Mouse (Mus musculus) kidney, embryonic 16.5 days (tissue): ENCODE measurements around the gene Rpl39l. TPM values are rescaled to one million over a fixed set of nuclear protein-coding genes. Genes with fewer than 3 reads are reported as not detected.
"Not testable (repeated sequence)": the region's sequence is repeated elsewhere in the genome, so short reads cannot be mapped to it uniquely, and the experiment has no call there.

Experiments used
- ATAC-seq: fragments of 200-750 bp; cut with Nextera tagmentation; 2 replicates; pipeline ENCODE4 v1.8.0; 2017; ENCODE audit warnings: moderate TSS enrichment; ENCODE audit not compliant: low FRiP score, low TSS enrichment
- H3K27ac ChIP-seq: fragments of 300-500 bp; sonication (generic); 2 replicates; pipeline ENCODE4 v1.5.1; 2014; ENCODE audit warnings: low read length
- H3K27me3 ChIP-seq: fragments of 300-500 bp; sonication (generic); 2 replicates; pipeline ENCODE4 v1.6.1; 2014; ENCODE audit warnings: low read length, control low read depth, mixed read lengths; ENCODE audit not compliant: insufficient read depth
- H3K36me3 ChIP-seq: fragments of 300-500 bp; sonication (generic); 2 replicates; pipeline ENCODE4 v1.6.1; 2014; ENCODE audit warnings: low read length, control low read depth, mixed read lengths; ENCODE audit not compliant: insufficient read depth
- H3K4me1 ChIP-seq: fragments of 300-500 bp; sonication (generic); 2 replicates; pipeline ENCODE4 v1.6.1; 2014; ENCODE audit warnings: low read length, control low read depth, mixed read lengths; ENCODE audit not compliant: insufficient read depth
- H3K4me2 ChIP-seq: fragments of 300-500 bp; sonication (generic); replicated peaks from 2 replicates; pipeline ENCODE4 v1.6.1; 2014; ENCODE audit warnings: low read depth, low read length
- H3K4me3 ChIP-seq: fragments of 300-500 bp; sonication (generic); 2 replicates; pipeline ENCODE4 v1.5.1; 2014; ENCODE audit warnings: mild to moderate bottlenecking, low read length
- H3K9ac ChIP-seq: fragments of 300-500 bp; sonication (generic); replicated peaks from 2 replicates; pipeline ENCODE4 v1.6.1; 2014; ENCODE audit warnings: low read length
- H3K9me3 ChIP-seq: fragments of 300-500 bp; sonication (generic); 2 replicates; pipeline ENCODE4 v1.6.1; 2016; ENCODE audit warnings: low read length, control low read depth
- WGBS: fragments of 180-500 bp; shearing (Covaris S2); extraction: QIAGEN DNeasy Blood & Tissue Kit; methylation state at CpG from one replicate; pipeline ENCODE4 v1.1.7; 2014; 5-methylcytosine and 5-hydroxymethylcytosine counted together
- polyA plus RNA-seq: library from polyadenylated mRNA; unstranded; fragments of >200 nt; fragmentation: Nextera tagmentation; extraction: Ambion mirVana; gene quantifications from 2 replicates; pipeline ENCODE4 v1.2.1, GENCODE M21; 2015

The Rpl39l gene
- polyA plus RNA-seq, result not detected in 2 replicates

- no peak for ATAC-seq
Measured at GRCm38 (mm10) chr16:10170005-10170404, at the start of gene Rpl39l. Gene Rpl39l (plus strand): TSS chr16:10170226.

GRCm38 (mm10) chr16:10127586-10127985 is 42.4 kb upstream of the Rpl39l start:
- H3K36me3 ChIP-seq, result no peaks in the 10 kb centered on the region
- WGBS, result 87% methylated on average over 1 of the region's 1 CpGs
- no peaks in the 10 kb centered on the region for H3K4me1 ChIP-seq
- no peak overlapping the region for H3K4me3 ChIP-seq
- H3K4me2 ChIP-seq, result no peak overlapping the region
- H3K27ac ChIP-seq, result no peak overlapping the region
- H3K9me3 ChIP-seq, result peaks cover 9% of the 10 kb centered on the region; the same call in 1 of the 2 replicates
- H3K27me3 ChIP-seq, result no peaks in the 10 kb centered on the region
- no peak for ATAC-seq
- H3K9ac ChIP-seq, result no peak overlapping the region

More at GRCm38 (mm10) chr16:10170005-10170404, at the start of gene Rpl39l:
- no peak within 1 kb of the TSS for H3K9ac ChIP-seq
- no peak within 1 kb of the TSS for H3K4me3 ChIP-seq
- no peak within 1 kb of the TSS for H3K27ac ChIP-seq
- H3K4me1 ChIP-seq, result no peaks in the 10 kb centered on the region
- no peak within 1 kb of the TSS for H3K4me2 ChIP-seq
- H3K27me3 ChIP-seq, result no peaks in the 10 kb centered on the region
- 91% methylated on average over 22 of the region's 22 CpGs for WGBS
- no peaks in the 10 kb centered on the region for H3K9me3 ChIP-seq
- no peaks in the 10 kb centered on the region for H3K36me3 ChIP-seq

GRCm38 (mm10) chr16:10129052-10129911 is 40.7 kb upstream of the Rpl39l start:
- Histone ChIP-seq H3K27ac (no peak overlapping the region), H3K36me3 (no peaks in the 10 kb centered on the region), H3K9ac (no peak overlapping the region), H3K4me1 (no peaks in the 10 kb centered on the region), H3K9me3 (peaks cover 3% of the 10 kb centered on the region; the same call in 1 of the 2 replicates), H3K4me3 (no peak overlapping the region), H3K27me3 (no peaks in the 10 kb centered on the region), H3K4me2 (no peak overlapping the region)
- WGBS, result 76% methylated on average over 2 of the region's 2 CpGs
- no peak for ATAC-seq

GRCm38 (mm10) chr16:10143166-10143565 is 26.9 kb upstream of the Rpl39l start:
- WGBS, result 47% methylated on average over 2 of the region's 2 CpGs
- H3K9me3 ChIP-seq, result no peaks in the 10 kb centered on the region
- H3K4me2 ChIP-seq, result no peak overlapping the region
- no peak overlapping the region for H3K9ac ChIP-seq
- no peak for ATAC-seq
- H3K27me3 ChIP-seq, result no peaks in the 10 kb centered on the region
- no peaks in the 10 kb centered on the region for H3K4me1 ChIP-seq
- no peaks in the 10 kb centered on the region for H3K36me3 ChIP-seq
- H3K4me3 ChIP-seq, result no peak overlapping the region
- H3K27ac ChIP-seq, result no peak overlapping the region

- no peak overlapping the region for H3K27ac ChIP-seq
- H3K27me3 ChIP-seq, result no peaks in the 10 kb centered on the region
- no peaks in the 10 kb centered on the region for H3K4me1 ChIP-seq
- no peak for ATAC-seq
- no peaks in the 10 kb centered on the region for H3K9me3 ChIP-seq
- H3K9ac ChIP-seq, result no peak overlapping the region
- no peaks in the 10 kb centered on the region for H3K36me3 ChIP-seq
- H3K4me2 ChIP-seq, result no peak overlapping the region
- 91% methylated on average over 5 of the region's 5 CpGs for WGBS
- no peak overlapping the region for H3K4me3 ChIP-seq
Measured at GRCm38 (mm10) chr16:10147401-10147800, 22.6 kb upstream of the Rpl39l start.

GRCm38 (mm10) chr16:10169123-10169905 is 712 bp upstream of the Rpl39l start:
- Histone ChIP-seq H3K9me3 (no peaks in the 10 kb centered on the region), H3K4me2 (no peak overlapping the region), H3K4me3 (no peak overlapping the region), H3K27ac (no peak overlapping the region), H3K27me3 (no peaks in the 10 kb centered on the region), H3K9ac (no peak overlapping the region), H3K36me3 (no peaks in the 10 kb centered on the region), H3K4me1 (no peaks in the 10 kb centered on the region)
- ATAC-seq, result no peak
- WGBS, result 85% methylated on average over 8 of the region's 8 CpGs

GRCm38 (mm10) chr16:10171276-10171675 is 1.2 kb downstream of the Rpl39l start:
- Histone ChIP-seq H3K9me3 (no peaks in the 10 kb centered on the region), H3K9ac (no peak overlapping the region), H3K4me1 (no peaks in the 10 kb centered on the region), H3K27ac (no peak overlapping the region), H3K36me3 (no peaks in the 10 kb centered on the region), H3K27me3 (no peaks in the 10 kb centered on the region), H3K4me2 (no peak overlapping the region), H3K4me3 (no peak overlapping the region)
- 92% methylated on average over 4 of the region's 4 CpGs for WGBS
- no peak for ATAC-seq

GRCm38 (mm10) chr16:10172179-10172820 is 2.3 kb downstream of the Rpl39l start:
- WGBS, result 88% methylated on average over 3 of the region's 3 CpGs
- Histone ChIP-seq H3K4me3 (no peak overlapping the region), H3K36me3 (no peaks in the 10 kb centered on the region), H3K27ac (no peak overlapping the region), H3K27me3 (no peaks in the 10 kb centered on the region), H3K9me3 (peaks cover 4% of the 10 kb centered on the region), H3K4me2 (no peak overlapping the region), H3K9ac (no peak overlapping the region), H3K4me1 (no peaks in the 10 kb centered on the region)
- ATAC-seq, result no peak

- peaks cover 42% of the 10 kb centered on the region for H3K9me3 ChIP-seq
- not testable (repeated sequence) for H3K4me1 ChIP-seq, H3K27me3 ChIP-seq, H3K4me2 ChIP-seq, H3K27ac ChIP-seq, H3K36me3 ChIP-seq, H3K9ac ChIP-seq, ATAC-seq, H3K4me3 ChIP-seq
- 95% methylated on average over 10 of the region's 10 CpGs for WGBS
Measured at GRCm38 (mm10) chr16:10187461-10187860, 17.4 kb downstream of the Rpl39l start.
